Mouse (Mus musculus): Measurements from ENCODE around the gene Lrrc3c. TPM values are rescaled to one million over a fixed set of nuclear protein-coding genes. Genes with fewer than 3 reads are reported as not detected.
"Not testable (repeated sequence)": the region's sequence is repeated elsewhere in the genome, so short reads cannot be mapped to it uniquely, and the experiment has no call there.

Lrrc3c gene
- polyA plus RNA-seq, 1 experiment from 2014 or later, result not detected

- no peak for TF ChIP-seq CTCF (IDR thresholded peaks at IDR 0.05)
- no peak for ATAC-seq
- no peak for DNase-seq (ENCODE audit: low read depth, low spot score)
- ChIA-PET CTCF (interaction anchor here (1.6 kb wide), 1 partner anchor 9 kb away, joined by 4 read pairs; no protein-coding TSS in a partner anchor), POLR2A (no interaction called here)
- no peaks in the 10 kb centered on the region for H3K27me3 ChIP-seq
- in situ Hi-C loops (cut with MboI; ENCODE audit: low pct_unique_long_range_greater_than_20kb), result no loop called here
Measured at GRCm38 (mm10) chr11:98625611-98626410, 27.7 kb downstream of the Lrrc3c start, which contains the start of the genes Gm12355 and Gsdma3. Gene Gm12355 (minus strand): TSS chr11:98625661. Gene Gsdma3 (plus strand): TSS chr11:98626360.

- in situ Hi-C loops (cut with MboI; ENCODE audit: low pct_unique_long_range_greater_than_20kb), result no loop called here
- ATAC-seq, result no peak
- TF ChIP-seq CTCF (IDR thresholded peaks at IDR 0.05), result no peak
- POLR2A ChIA-PET, result no interaction called here
- H3K27me3 ChIP-seq, result peaks cover 4% of the 10 kb centered on the region
- CTCF ChIA-PET, result no interaction called here
- no peak for DNase-seq (ENCODE audit: low read depth, low spot score)
Measured at GRCm38 (mm10) chr11:98628706-98629105, 30.6 kb downstream of the Lrrc3c start.

DNA sequence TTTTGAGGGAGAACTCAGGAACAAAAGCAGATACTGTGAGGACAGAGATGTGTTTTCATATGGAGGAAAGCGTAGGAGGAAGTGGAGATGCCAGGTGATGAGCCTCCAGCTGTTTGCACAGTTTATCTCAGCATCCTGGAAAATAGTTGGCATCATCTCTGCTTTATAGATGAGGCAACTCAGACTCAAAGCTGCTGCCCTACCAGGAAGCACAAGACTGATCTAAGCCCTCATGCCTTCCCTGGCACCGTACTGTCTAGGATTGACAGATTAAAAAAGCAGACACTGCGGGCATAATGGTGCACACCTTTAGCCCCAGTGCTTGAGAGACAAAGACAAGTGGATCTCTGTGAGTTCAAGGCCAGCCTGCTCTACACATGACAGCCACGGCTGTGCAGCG lies 32.6 kb downstream of the Lrrc3c start:
- peaks cover 8% of the 10 kb centered on the region for H3K27me3 ChIP-seq
- TF ChIP-seq CTCF (IDR thresholded peaks at IDR 0.05), result no peak
- in situ Hi-C loops (cut with MboI; ENCODE audit: low pct_unique_long_range_greater_than_20kb), result no loop called here
- ATAC-seq, result no peak
- no peak for DNase-seq (ENCODE audit: low read depth, low spot score)
- ChIA-PET POLR2A (no interaction called here), CTCF (no interaction called here)

DNA sequence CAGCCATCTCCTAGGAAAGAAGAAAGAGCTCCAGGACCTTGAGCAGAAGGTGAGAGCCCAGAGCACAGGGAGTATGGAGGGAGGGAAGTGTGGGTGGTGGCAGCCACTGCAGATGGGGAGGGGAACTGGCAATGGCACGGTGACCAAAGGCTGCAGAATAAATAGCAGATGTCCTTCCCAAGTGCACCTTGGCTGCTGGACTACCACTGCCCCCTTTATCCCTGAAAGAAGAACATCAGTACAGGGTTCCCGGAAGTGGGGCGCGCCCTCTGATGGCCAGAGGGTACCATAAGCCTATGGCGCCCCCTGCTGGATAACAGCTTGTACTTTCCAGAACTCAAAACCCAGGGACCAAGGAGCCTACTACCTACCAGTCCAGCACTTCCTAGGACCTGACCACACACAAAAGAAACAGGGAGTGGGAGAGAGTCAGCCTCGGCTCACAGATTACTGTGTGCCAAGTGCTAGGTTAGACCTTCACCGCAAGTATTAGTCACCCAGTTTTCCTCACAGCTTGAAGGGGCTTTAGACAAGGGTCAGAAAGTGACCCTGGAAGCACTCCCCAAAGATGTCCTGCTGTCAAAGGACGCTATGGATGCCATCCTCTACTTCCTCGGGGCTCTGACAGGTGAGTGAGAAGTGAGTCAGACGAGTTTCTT lies 37.4 kb downstream of the Lrrc3c start:
- H3K27me3 ChIP-seq; POLR2A ChIA-PET; DNase-seq (ENCODE audit: low read depth, low spot score); ATAC-seq: not testable (repeated sequence)
- CTCF ChIA-PET, result interaction anchor here (1.3 kb wide), 1 partner anchor 9 kb away, joined by 4 read pairs; the partner anchor contains the start of gene Gsdma3
- TF ChIP-seq CTCF (IDR thresholded peaks at IDR 0.05), result peak; percentile 80
- in situ Hi-C loops (cut with MboI; ENCODE audit: low pct_unique_long_range_greater_than_20kb), result loop anchor here (5.0 kb wide), 1 partner anchor 33 kb away; no protein-coding TSS in a partner anchor

- ChIA-PET POLR2A (no interaction called here), CTCF (no interaction called here)
- no peak for TF ChIP-seq CTCF (IDR thresholded peaks at IDR 0.05)
- DNase-seq (ENCODE audit: low read depth, low spot score) (no peak), ATAC-seq (no peak)
- peaks cover 13% of the 10 kb centered on the region for H3K27me3 ChIP-seq
- in situ Hi-C loops (cut with MboI; ENCODE audit: low pct_unique_long_range_greater_than_20kb), result loop anchor here (5.0 kb wide), 1 partner anchor 35 kb away; no protein-coding TSS in a partner anchor
Measured at GRCm38 (mm10) chr11:98637501-98637900, 39.4 kb downstream of the Lrrc3c start.

- peaks cover 19% of the 10 kb centered on the region for H3K27me3 ChIP-seq
- CTCF ChIA-PET, result no interaction called here
Measured at GRCm38 (mm10) chr11:98640091-98640490, 42.0 kb downstream of the Lrrc3c start.

DNA sequence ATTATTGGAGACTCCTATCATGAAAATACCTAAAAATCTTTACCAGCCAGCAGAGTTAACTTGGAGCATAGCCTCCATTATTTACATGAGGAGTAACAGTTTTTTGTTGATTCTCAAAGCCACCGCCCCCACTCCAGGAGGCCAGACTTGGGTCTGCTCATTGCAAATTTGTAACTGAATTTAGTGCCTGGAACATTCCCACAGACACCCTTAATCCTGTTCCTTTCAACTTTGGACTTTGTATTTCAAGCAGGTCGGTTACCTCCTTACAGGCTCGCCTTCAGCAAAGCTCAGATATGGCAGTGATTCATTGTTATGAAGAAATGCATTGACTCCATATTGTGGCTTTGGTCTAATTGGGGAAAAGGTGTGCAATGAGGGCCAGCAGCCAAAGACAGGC lies 46.7 kb downstream of the Lrrc3c start:
- TF ChIP-seq CTCF (IDR thresholded peaks at IDR 0.05), result no peak
- ChIA-PET POLR2A (no interaction called here), CTCF (no interaction called here)
- DNase-seq (ENCODE audit: low read depth, low spot score), result no peak
- no peak for ATAC-seq
- peaks cover 36% of the 10 kb centered on the region for H3K27me3 ChIP-seq
- in situ Hi-C loops (cut with MboI; ENCODE audit: low pct_unique_long_range_greater_than_20kb), result no loop called here

More at GRCm38 (mm10) chr11:98640091-98640490, 42.0 kb downstream of the Lrrc3c start:
- TF ChIP-seq CTCF (IDR thresholded peaks at IDR 0.05), result no peak
- POLR2A ChIA-PET, result no interaction called here
- no peak for DNase-seq (ENCODE audit: low read depth, low spot score)
- no peak for ATAC-seq
- in situ Hi-C loops (cut with MboI; ENCODE audit: low pct_unique_long_range_greater_than_20kb), result no loop called here

DNA sequence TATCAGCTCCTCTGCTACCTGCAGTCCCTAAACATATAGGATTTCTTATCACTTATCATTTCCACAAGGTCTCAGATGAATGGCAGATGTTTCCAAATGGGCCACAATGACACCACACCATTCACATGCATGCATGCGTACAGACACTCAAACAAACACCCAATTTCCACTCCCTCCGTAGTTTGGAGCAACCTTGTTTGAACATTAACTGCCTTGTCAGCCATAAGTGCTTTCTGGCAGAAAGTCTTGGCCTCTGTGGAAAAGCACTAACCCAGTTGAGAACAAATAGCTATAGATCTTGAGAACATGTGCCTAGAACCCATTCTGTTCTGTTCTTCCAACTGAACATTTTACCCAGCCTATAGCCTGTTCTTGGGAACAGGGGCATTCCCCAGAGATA lies 47.9 kb downstream of the Lrrc3c start:
- peaks cover 36% of the 10 kb centered on the region for H3K27me3 ChIP-seq
- in situ Hi-C loops (cut with MboI; ENCODE audit: low pct_unique_long_range_greater_than_20kb), result no loop called here
- ChIA-PET CTCF (no interaction called here), POLR2A (no interaction called here)
- no peak for TF ChIP-seq CTCF (IDR thresholded peaks at IDR 0.05)
- ATAC-seq (no peak), DNase-seq (ENCODE audit: low read depth, low spot score) (no peak)

DNA sequence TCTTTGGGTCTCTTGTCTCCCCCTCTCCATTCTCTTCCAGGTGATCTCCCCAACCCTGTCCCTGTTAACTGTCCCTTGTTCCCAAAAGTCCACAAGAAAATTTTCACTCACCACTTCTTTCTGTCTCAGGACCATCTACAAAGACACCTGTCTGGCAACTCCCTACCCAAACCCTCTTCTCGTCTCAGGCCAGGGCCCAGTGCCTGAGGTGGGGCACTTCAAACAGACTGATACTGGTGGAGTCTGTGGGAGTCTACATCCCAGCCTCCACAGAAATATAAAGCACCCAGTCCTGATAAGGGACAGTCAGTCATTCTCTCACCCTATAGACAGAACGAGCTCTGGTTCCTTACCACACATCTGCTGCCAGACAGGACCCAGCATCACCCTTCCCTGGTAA lies 48.4 kb downstream of the Lrrc3c start, which contains the start of gene Gsdma2:
TSS of gene Gsdma2 (plus strand) at position 301 of the 400 bp plus-strand sequence.
- CTCF ChIA-PET, result no interaction called here
- POLR2A ChIA-PET, result no interaction called here
- no peak for ATAC-seq
- no peak for TF ChIP-seq CTCF (IDR thresholded peaks at IDR 0.05)
- peaks cover 33% of the 10 kb centered on the region for H3K27me3 ChIP-seq
- in situ Hi-C loops (cut with MboI; ENCODE audit: low pct_unique_long_range_greater_than_20kb), result no loop called here
- no peak for DNase-seq (ENCODE audit: low read depth, low spot score)

Other genes starting within 250 kb of the Lrrc3c start
- gene Ppp1r1b, start 249.9 kb upstream of the Lrrc3c start, polyA plus RNA-seq (2021), result 19.2 TPM
- gene Stard3, start 239.9 kb upstream of the Lrrc3c start, polyA plus RNA-seq (2021), result 46.3 TPM
- gene Tcap, start 214.5 kb upstream of the Lrrc3c start, polyA plus RNA-seq (2021), result not detected
- gene Pnmt, start 211.8 kb upstream of the Lrrc3c start, polyA plus RNA-seq (2021), result not detected
- gene Pgap3, start 197.8 kb upstream of the Lrrc3c start, polyA plus RNA-seq (2021), result 9.9 TPM
- 33.4 TPM for gene Erbb2, start 185.8 kb upstream of the Lrrc3c start, polyA plus RNA-seq (2021)
- gene Mien1, start 159.3 kb upstream of the Lrrc3c start, polyA plus RNA-seq (2021), result 100 TPM
- gene Grb7, start 151.9 kb upstream of the Lrrc3c start, polyA plus RNA-seq (2021), result 1.7 TPM
- gene Ikzf3, start 52.3 kb upstream of the Lrrc3c start, polyA plus RNA-seq (2021), result not detected
- 0.98 TPM for gene Zpbp2, start 47.2 kb upstream of the Lrrc3c start, polyA plus RNA-seq (2021)
- 94.8 TPM for gene Ormdl3, start 10.9 kb upstream of the Lrrc3c start, polyA plus RNA-seq (2021)
- gene Gm12355, start 27.4 kb downstream of the Lrrc3c start, polyA plus RNA-seq (2021), result 16.4 TPM
- not detected for gene Gsdma3, start 28.1 kb downstream of the Lrrc3c start, polyA plus RNA-seq (2021)
- gene Gsdma2, start 48.5 kb downstream of the Lrrc3c start, polyA plus RNA-seq (2021), result not detected
- gene Gsdma, start 66.1 kb downstream of the Lrrc3c start, polyA plus RNA-seq (2021), result 0.06 TPM
- 161 TPM for gene Psmd3, start 84.3 kb downstream of the Lrrc3c start, polyA plus RNA-seq (2021)
- gene Csf3, start 103.0 kb downstream of the Lrrc3c start, polyA plus RNA-seq (2021), result 0.62 TPM
- 47.2 TPM for gene Med24, start 131.1 kb downstream of the Lrrc3c start, polyA plus RNA-seq (2021)
- gene Thra, start 142.3 kb downstream of the Lrrc3c start, polyA plus RNA-seq (2021), result 44.7 TPM
- 37.2 TPM for gene Nr1d1, start 177.0 kb downstream of the Lrrc3c start, polyA plus RNA-seq (2021)
- 69.9 TPM for gene Msl1, start 197.2 kb downstream of the Lrrc3c start, polyA plus RNA-seq (2021)
- 39.4 TPM for gene Casc3, start 206.6 kb downstream of the Lrrc3c start, polyA plus RNA-seq (2021)
- gene Rapgefl1, start 238.5 kb downstream of the Lrrc3c start, polyA plus RNA-seq (2021), result 2.8 TPM